8 mouse cellular contexts compared by ENCODE assay signal in the genomic region with DNA sequence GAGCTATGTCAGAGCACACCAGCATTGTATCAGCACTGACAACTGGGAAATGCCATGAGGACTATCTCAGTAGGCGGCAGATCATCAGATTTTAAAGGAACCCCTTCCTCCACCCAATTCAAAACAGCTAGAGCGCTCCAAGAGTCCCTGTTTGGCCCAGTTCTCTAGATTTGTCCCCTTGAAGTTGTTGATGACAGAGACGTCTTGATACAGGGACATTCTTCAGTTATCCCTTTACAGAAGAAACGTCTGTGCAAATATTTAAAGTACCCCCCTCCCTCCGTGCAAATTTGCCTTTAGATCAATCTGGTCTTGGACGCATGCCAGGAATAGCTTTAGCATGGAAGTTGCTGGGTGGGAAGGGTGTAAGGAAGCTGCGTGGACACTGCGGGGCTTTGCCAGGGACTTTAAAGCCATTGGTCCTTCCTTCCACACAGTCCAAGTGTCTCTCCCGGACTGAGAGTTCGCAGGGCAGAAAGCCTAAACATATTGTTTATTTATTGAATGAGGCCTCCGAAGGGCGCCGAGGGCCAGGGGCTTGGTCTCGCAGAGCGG. TPM values are rescaled to one million over a fixed set of nuclear protein-coding genes. Genes with fewer than 3 reads are reported as not detected.
A peak's percentile ranks its signal among the peaks of the same experiment; 100 is the strongest.
DNase-seq lines count a peak whose midpoint lies in the region; ATAC-seq and TF ChIP-seq lines count a peak whose summit lies in the region.

No protein-coding gene starts in this region.

- H3K36me3 ChIP-seq in liver, adult 2 months (ENCODE audit: control insufficient read depth, insufficient read depth, low read length): no peaks in the 10 kb centered on the region
- no peaks in the 10 kb centered on the region for H3K36me3 ChIP-seq in heart, embryonic 15.5 days
- H3K36me3 ChIP-seq in liver, embryonic 12.5 days: no peaks in the 10 kb centered on the region
- H3K36me3 ChIP-seq in thymus, adult 2 months (ENCODE audit: control insufficient read depth, insufficient read depth, low read length): no peaks in the 10 kb centered on the region

- peaks cover 8% of the 10 kb centered on the region for H3K4me1 ChIP-seq in liver, adult 2 months (ENCODE audit: control insufficient read depth, insufficient read depth, low read length)
- no peaks in the 10 kb centered on the region for H3K4me1 ChIP-seq in cortical plate, adult 2 months (ENCODE audit: control insufficient read depth, insufficient read depth, low read length)
- peaks cover 7% of the 10 kb centered on the region for H3K4me1 ChIP-seq in heart, embryonic 15.5 days (replicated peaks)
- 0 out of 2 replicates have a peak, but pooled peaks cover 13% of the 10 kb centered on the region for H3K4me1 ChIP-seq in liver, embryonic 12.5 days
- peaks cover 12% of the 10 kb centered on the region for H3K4me1 ChIP-seq in thymus, adult 2 months (replicated peaks; ENCODE audit: control insufficient read depth, insufficient read depth, low read length)

- no peak for TF ChIP-seq POLR2A in liver, adult 2 months (IDR thresholded peaks at IDR 0.05; ENCODE audit: extremely low read depth, insufficient read depth, low read length)
- no peak for TF ChIP-seq POLR2A in cortical plate, adult 2 months (IDR thresholded peaks at IDR 0.05; ENCODE audit: extremely low read depth, insufficient read depth, low read length)
- no peak for TF ChIP-seq POLR2A in thymus, adult 2 months (IDR thresholded peaks at IDR 0.05; ENCODE audit: control insufficient read depth, extremely low read depth, insufficient read depth, low read length, poor library complexity)

- H3K27me3 ChIP-seq in liver, adult 2 months (ENCODE audit: control insufficient read depth, insufficient read depth, low read length): peaks cover 14% of the 10 kb centered on the region
- peaks cover 25% of the 10 kb centered on the region for H3K27me3 ChIP-seq in heart, embryonic 15.5 days
- peaks cover 69% of the 10 kb centered on the region for H3K27me3 ChIP-seq in liver, embryonic 12.5 days (replicated peaks)
- peaks cover 19% of the 10 kb centered on the region; the same call in 1 of the 2 replicates for H3K27me3 ChIP-seq in thymus, adult 2 months (ENCODE audit: control insufficient read depth, insufficient read depth, low read length)

- peak overlapping the region; percentile 99 for H3K4me2 ChIP-seq in heart, embryonic 15.5 days
- H3K4me2 ChIP-seq in liver, embryonic 12.5 days: peak overlapping the region; percentile 75

- no peak overlapping the region for H3K27ac ChIP-seq in liver, adult 2 months (replicated peaks; ENCODE audit: insufficient read depth, low read depth, low read length)
- H3K27ac ChIP-seq in cortical plate, adult 2 months (ENCODE audit: insufficient read depth, low read length): no peak overlapping the region
- H3K27ac ChIP-seq in heart, embryonic 15.5 days: peak overlapping the region; percentile 66
- H3K27ac ChIP-seq in liver, embryonic 12.5 days: no peak overlapping the region
- no peak overlapping the region for H3K27ac ChIP-seq in thymus, adult 2 months (ENCODE audit: control insufficient read depth, insufficient read depth, low read length)

- H3K79me2 ChIP-seq in liver, adult 2 months (ENCODE audit: control insufficient read depth, insufficient read depth, low read length): no peaks in the 10 kb centered on the region

- ATAC-seq in heart, embryonic 15.5 days (replicated peaks; ENCODE audit: insufficient number of reproducible peaks, insufficient read depth, low FRiP score, low read depth): 0 out of 2 replicates have a peak, but pooled peaks have one; percentile 8
- ATAC-seq in liver, embryonic 12.5 days: peak; percentile 17; the same call in 1 of the 2 replicates

- peak overlapping the region; percentile 87 for H3K4me3 ChIP-seq in liver, adult 2 months (ENCODE audit: insufficient read depth, low read depth, low read length)
- peak overlapping the region; percentile 65 for H3K4me3 ChIP-seq in cortical plate, adult 2 months (ENCODE audit: insufficient read depth, low read length)
- peak overlapping the region; percentile 93 for H3K4me3 ChIP-seq in heart, embryonic 15.5 days
- peak overlapping the region; percentile 62 for H3K4me3 ChIP-seq in liver, embryonic 12.5 days
- H3K4me3 ChIP-seq in thymus, adult 2 months (ENCODE audit: control insufficient read depth, insufficient read depth, low read length): no peak overlapping the region

- no peak for DNase-seq in liver, adult 2 months (ENCODE audit: extremely low read depth, low read depth, low spot score)
- no peak for DNase-seq in liver
- DNase-seq in skeletal muscle tissue, adult 2 months (ENCODE audit: low read depth, low spot score): peak; percentile 20
- DNase-seq in thymus, adult 2 months: no peak
- DNase-seq in adrenal gland, adult 18-20 months (ENCODE audit: low spot score in 2 of 2): no peak

- no peak for TF ChIP-seq CTCF in liver, adult 2 months (IDR thresholded peaks at IDR 0.05; ENCODE audit: low read depth, low read length)
- no peak for TF ChIP-seq CTCF in cortical plate, adult 2 months (IDR thresholded peaks at IDR 0.05; ENCODE audit: extremely low read depth, insufficient read depth, low read length)
- no peak for TF ChIP-seq CTCF in thymus, adult 2 months (IDR thresholded peaks at IDR 0.05; ENCODE audit: borderline replicate concordance, control insufficient read depth, extremely low read depth, insufficient read depth, low read length, poor library complexity)

- 3% methylated on average over 15 of the region's 15 CpGs for WGBS in liver, adult 2 months
- WGBS in heart, embryonic 15.5 days: 4% methylated on average over 15 of the region's 15 CpGs
- WGBS in liver, embryonic 12.5 days (ENCODE audit: insufficient replicate concordance): 4% methylated on average over 15 of the region's 15 CpGs
- WGBS in thymus, adult 2 months: 12% methylated on average over 15 of the region's 15 CpGs

- no peaks in the 10 kb centered on the region for H3K9me3 ChIP-seq in heart, embryonic 15.5 days (replicated peaks)
- H3K9me3 ChIP-seq in liver, embryonic 12.5 days (replicated peaks): no peaks in the 10 kb centered on the region

- peak overlapping the region; percentile 74 for H3K9ac ChIP-seq in liver, adult 2 months (ENCODE audit: low read depth, low read length)
- H3K9ac ChIP-seq in heart, embryonic 15.5 days: peak overlapping the region; percentile 88
- peak overlapping the region; percentile 60 for H3K9ac ChIP-seq in liver, embryonic 12.5 days

RNA-seq across cellular contexts. Expression of gene Osbpl6, which starts 0.6 kb away (rescaled TPM):
- 0.09 and 0.27 TPM in 2 replicates for total RNA-seq in liver, adult 2 months (2014; rRNA removed)
- 0.12 and 0.44 TPM in 2 replicates for polyA plus RNA-seq in liver, adult 2 months (2012; rRNA removed)
- polyA plus RNA-seq in cortical plate, adult 2 months (2012; rRNA removed): 23.5 and 27.8 TPM in 2 replicates
- polyA plus RNA-seq in heart, embryonic 15.5 days (2015; fragmentation: Nextera tagmentation; extraction: Ambion mirVana): 3.9 and 7.5 TPM in 2 replicates
- 1.5 and 1.9 TPM in 2 replicates for polyA plus RNA-seq in liver, embryonic 12.5 days (2016; fragmentation: Nextera tagmentation; extraction: Ambion mirVana)
- polyA plus RNA-seq in thymus, adult 2 months (2012; rRNA removed): 6.1 and 7.1 TPM in 2 replicates
- 10 to 100 TPM; 23.6 to 34.9 TPM for total RNA-seq in adrenal gland, adult 18-20 months (2021)

RNA-seq across cellular contexts. Expression of gene Rbm45, which starts 35.9 kb away (rescaled TPM):
- total RNA-seq in liver, adult 2 months (2014; rRNA removed): 10.0 and 12.3 TPM in 2 replicates
- 4.8 and 5.2 TPM in 2 replicates for polyA plus RNA-seq in liver, adult 2 months (2012; rRNA removed)
- polyA plus RNA-seq in cortical plate, adult 2 months (2012; rRNA removed): 24.0 and 26.7 TPM in 2 replicates
- polyA plus RNA-seq in heart, embryonic 15.5 days (2015; fragmentation: Nextera tagmentation; extraction: Ambion mirVana): 11.6 and 14.6 TPM in 2 replicates
- polyA plus RNA-seq in liver, embryonic 12.5 days (2016; fragmentation: Nextera tagmentation; extraction: Ambion mirVana): 7.9 and 9.0 TPM in 2 replicates
- polyA plus RNA-seq in thymus, adult 2 months (2012; rRNA removed): 18.8 and 20.8 TPM in 2 replicates
- 10 to 100 TPM; 31.2 to 39.7 TPM for total RNA-seq in adrenal gland, adult 18-20 months (2021)

RNA-seq across cellular contexts. Expression of gene Cyct, which starts 45.4 kb away (rescaled TPM):
- not detected in 2 replicates for total RNA-seq in liver, adult 2 months (2014; rRNA removed)
- not detected in 2 replicates for polyA plus RNA-seq in liver, adult 2 months (2012; rRNA removed)
- polyA plus RNA-seq in cortical plate, adult 2 months (2012; rRNA removed): not detected in 2 replicates
- polyA plus RNA-seq in heart, embryonic 15.5 days (2015; fragmentation: Nextera tagmentation; extraction: Ambion mirVana): 0.23 and 0.34 TPM in 2 replicates
- not detected in 2 replicates for polyA plus RNA-seq in liver, embryonic 12.5 days (2016; fragmentation: Nextera tagmentation; extraction: Ambion mirVana)
- polyA plus RNA-seq in thymus, adult 2 months (2012; rRNA removed): not detected in 2 replicates
- total RNA-seq in adrenal gland, adult 18-20 months (2021): not detected
